Mouse (Mus musculus): ENCODE results near the gene Gpc1. TPM values are rescaled to one million over a fixed set of nuclear protein-coding genes. Genes with fewer than 3 reads are reported as not detected.
A peak's percentile ranks its signal among the peaks of the same experiment; 100 is the strongest.

Gene Gpc1
- polyA plus RNA-seq, 1 experiment from 2014 or later, result 51.7 TPM

DNA sequence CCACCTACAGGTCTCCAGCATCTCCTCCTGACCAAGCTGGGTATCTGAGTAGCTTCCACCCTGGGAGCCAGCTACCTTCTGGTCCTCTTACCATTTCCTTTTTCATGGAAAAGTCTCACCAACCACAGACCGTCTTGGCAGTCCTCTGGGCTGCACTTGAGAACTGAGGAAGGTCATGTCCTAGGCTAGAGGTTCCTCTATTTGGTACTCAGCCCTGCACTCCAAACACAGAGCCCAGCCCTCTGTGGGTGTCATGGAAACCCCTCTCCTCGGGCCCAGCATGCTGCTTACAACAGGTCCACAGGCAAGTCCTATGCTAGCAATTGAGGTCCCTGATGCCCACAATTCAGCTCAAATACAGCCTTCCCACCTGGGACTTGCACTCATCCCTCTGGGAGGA, 33.0 kb upstream of the Gpc1 start:
- Histone ChIP-seq H3K4me1 (ENCODE audit: control insufficient read depth, insufficient read depth, low read length) (peaks cover 2% of the 10 kb centered on the region; the same call in 1 of the 2 replicates), H3K4me3 (ENCODE audit: low read depth, low read length) (no peak overlapping the region), H3K4me2 (ENCODE audit: low read depth, severe bottlenecking) (no peak overlapping the region), H3K36me3 (ENCODE audit: control insufficient read depth, insufficient read depth, low read length) (no peaks in the 10 kb centered on the region), H3K27ac (replicated peaks; ENCODE audit: low read depth, low read length) (no peak overlapping the region), H3K9ac (ENCODE audit: low read length) (no peak overlapping the region), H3K27me3 (ENCODE audit: control insufficient read depth, insufficient read depth, low read length) (no peaks in the 10 kb centered on the region), H3K9me3 (ENCODE audit: control insufficient read depth, low read length) (no peaks in the 10 kb centered on the region)
- 75% methylated on average over 2 of the region's 2 CpGs for WGBS
- ATAC-seq (ENCODE audit: insufficient number of reproducible peaks, low FRiP score, low TSS enrichment, low read depth) (no peak), DNase-seq (ENCODE audit: low spot score) (no peak)

DNA sequence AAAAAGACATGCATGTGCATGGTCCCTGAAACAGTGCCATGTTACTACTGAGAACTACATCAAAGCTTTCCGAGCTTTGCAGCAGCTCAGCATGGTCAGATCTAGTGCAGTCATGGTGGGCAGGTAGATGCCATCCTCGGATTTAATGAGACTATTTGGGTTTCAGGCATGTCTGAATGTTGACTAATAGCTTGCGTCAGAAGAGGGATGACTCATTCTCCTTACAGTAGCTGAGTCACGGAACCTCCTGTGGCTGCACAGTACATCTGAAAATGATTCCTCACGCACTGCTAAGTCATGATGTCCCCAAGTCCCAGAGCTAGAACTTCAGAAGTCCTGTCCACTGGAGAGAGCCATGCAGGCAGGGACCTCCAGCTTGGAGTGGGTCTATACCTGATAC, 31.8 kb upstream of the Gpc1 start:
- Histone ChIP-seq H3K27me3 (ENCODE audit: control insufficient read depth, insufficient read depth, low read length) (no peaks in the 10 kb centered on the region), H3K4me1 (ENCODE audit: control insufficient read depth, insufficient read depth, low read length) (no peaks in the 10 kb centered on the region), H3K9ac (ENCODE audit: low read length) (no peak overlapping the region), H3K9me3 (ENCODE audit: control insufficient read depth, low read length) (no peaks in the 10 kb centered on the region), H3K4me2 (ENCODE audit: low read depth, severe bottlenecking) (no peak overlapping the region), H3K27ac (replicated peaks; ENCODE audit: low read depth, low read length) (no peak overlapping the region), H3K4me3 (ENCODE audit: low read depth, low read length) (no peak overlapping the region), H3K36me3 (ENCODE audit: control insufficient read depth, insufficient read depth, low read length) (no peaks in the 10 kb centered on the region)
- ATAC-seq (ENCODE audit: insufficient number of reproducible peaks, low FRiP score, low TSS enrichment, low read depth) (no peak), DNase-seq (ENCODE audit: low spot score) (no peak)
- WGBS, result 88% methylated on average over 5 of the region's 5 CpGs

DNA sequence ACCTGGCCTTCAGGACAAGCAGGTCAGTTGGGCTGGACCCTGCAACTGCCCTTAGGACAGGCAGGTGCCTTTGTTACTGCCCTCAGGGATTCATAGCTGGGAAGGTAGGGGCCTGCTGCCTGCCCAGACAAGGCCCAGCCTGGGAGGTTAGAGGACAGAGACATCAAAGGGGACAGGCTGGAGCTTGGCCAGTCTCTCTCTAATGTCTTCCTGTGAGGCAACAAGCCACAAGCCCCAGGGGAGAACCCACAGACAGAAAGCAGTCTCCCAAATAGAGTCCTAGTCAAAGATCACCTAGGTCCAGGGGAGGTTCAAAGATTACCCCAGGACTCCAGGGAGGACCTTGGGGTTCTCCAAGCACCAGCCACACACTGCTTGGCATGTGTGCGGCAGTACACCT, 29.1 kb upstream of the Gpc1 start:
- ATAC-seq (ENCODE audit: insufficient number of reproducible peaks, low FRiP score, low TSS enrichment, low read depth) (no peak), DNase-seq (ENCODE audit: low spot score) (no peak)
- Histone ChIP-seq H3K36me3 (ENCODE audit: control insufficient read depth, insufficient read depth, low read length) (no peaks in the 10 kb centered on the region), H3K4me3 (ENCODE audit: low read depth, low read length) (no peak overlapping the region), H3K27me3 (ENCODE audit: control insufficient read depth, insufficient read depth, low read length) (no peaks in the 10 kb centered on the region), H3K9me3 (ENCODE audit: control insufficient read depth, low read length) (no peaks in the 10 kb centered on the region), H3K27ac (replicated peaks; ENCODE audit: low read depth, low read length) (no peak overlapping the region), H3K9ac (ENCODE audit: low read length) (no peak overlapping the region), H3K4me1 (ENCODE audit: control insufficient read depth, insufficient read depth, low read length) (no peaks in the 10 kb centered on the region), H3K4me2 (ENCODE audit: low read depth, severe bottlenecking) (no peak overlapping the region)
- 100% methylated on average over 1 of the region's 1 CpGs for WGBS

- Histone ChIP-seq H3K4me3 (ENCODE audit: low read depth, low read length) (no peak overlapping the region), H3K27ac (replicated peaks; ENCODE audit: low read depth, low read length) (no peak overlapping the region), H3K36me3 (ENCODE audit: control insufficient read depth, insufficient read depth, low read length) (no peaks in the 10 kb centered on the region), H3K9ac (ENCODE audit: low read length) (no peak overlapping the region), H3K4me1 (ENCODE audit: control insufficient read depth, insufficient read depth, low read length) (no peaks in the 10 kb centered on the region), H3K27me3 (ENCODE audit: control insufficient read depth, insufficient read depth, low read length) (no peaks in the 10 kb centered on the region), H3K9me3 (ENCODE audit: control insufficient read depth, low read length) (no peaks in the 10 kb centered on the region), H3K4me2 (ENCODE audit: low read depth, severe bottlenecking) (no peak overlapping the region)
- ATAC-seq (ENCODE audit: insufficient number of reproducible peaks, low FRiP score, low TSS enrichment, low read depth), result no peak
- WGBS, result 85% methylated on average over 4 of the region's 4 CpGs
- DNase-seq (ENCODE audit: low spot score), result no peak
These were observed 28.1 kb upstream of the Gpc1 start for GRCm38 (mm10) chr1:92803376-92803775.

- Histone ChIP-seq H3K27me3 (ENCODE audit: control insufficient read depth, insufficient read depth, low read length) (no peaks in the 10 kb centered on the region), H3K36me3 (ENCODE audit: control insufficient read depth, insufficient read depth, low read length) (no peaks in the 10 kb centered on the region), H3K9me3 (ENCODE audit: control insufficient read depth, low read length) (no peaks in the 10 kb centered on the region), H3K4me3 (ENCODE audit: low read depth, low read length) (no peak overlapping the region), H3K4me1 (ENCODE audit: control insufficient read depth, insufficient read depth, low read length) (no peaks in the 10 kb centered on the region), H3K27ac (replicated peaks; ENCODE audit: low read depth, low read length) (no peak overlapping the region), H3K4me2 (ENCODE audit: low read depth, severe bottlenecking) (no peak overlapping the region), H3K9ac (ENCODE audit: low read length) (no peak overlapping the region)
- no peak for DNase-seq (ENCODE audit: low spot score)
- ATAC-seq (ENCODE audit: insufficient number of reproducible peaks, low FRiP score, low TSS enrichment, low read depth), result no peak
- WGBS, result 86% methylated on average over 5 of the region's 5 CpGs
These were observed 26.3 kb upstream of the Gpc1 start for GRCm38 (mm10) chr1:92805181-92805580.

GRCm38 (mm10) chr1:92805836-92806235, 25.6 kb upstream of the Gpc1 start:
- no peak overlapping the region for H3K27ac ChIP-seq (replicated peaks; ENCODE audit: low read depth, low read length)
- H3K4me3 ChIP-seq (ENCODE audit: low read depth, low read length), result no peak overlapping the region
- no peak for DNase-seq (ENCODE audit: low spot score)
- H3K9me3 ChIP-seq (ENCODE audit: control insufficient read depth, low read length), result no peaks in the 10 kb centered on the region
- H3K4me2 ChIP-seq (ENCODE audit: low read depth, severe bottlenecking), result no peak overlapping the region
- 82% methylated on average over 2 of the region's 2 CpGs for WGBS
- no peaks in the 10 kb centered on the region for H3K4me1 ChIP-seq (ENCODE audit: control insufficient read depth, insufficient read depth, low read length)
- H3K36me3 ChIP-seq (ENCODE audit: control insufficient read depth, insufficient read depth, low read length), result no peaks in the 10 kb centered on the region
- H3K27me3 ChIP-seq (ENCODE audit: control insufficient read depth, insufficient read depth, low read length), result no peaks in the 10 kb centered on the region
- no peak for ATAC-seq (ENCODE audit: insufficient number of reproducible peaks, low FRiP score, low TSS enrichment, low read depth)
- no peak overlapping the region for H3K9ac ChIP-seq (ENCODE audit: low read length)

GRCm38 (mm10) chr1:92806720-92807119, 24.7 kb upstream of the Gpc1 start:
- Histone ChIP-seq H3K4me3 (ENCODE audit: low read depth, low read length) (no peak overlapping the region), H3K4me1 (ENCODE audit: control insufficient read depth, insufficient read depth, low read length) (no peaks in the 10 kb centered on the region), H3K27me3 (ENCODE audit: control insufficient read depth, insufficient read depth, low read length) (no peaks in the 10 kb centered on the region), H3K36me3 (ENCODE audit: control insufficient read depth, insufficient read depth, low read length) (no peaks in the 10 kb centered on the region), H3K9me3 (ENCODE audit: control insufficient read depth, low read length) (no peaks in the 10 kb centered on the region), H3K4me2 (ENCODE audit: low read depth, severe bottlenecking) (no peak overlapping the region), H3K9ac (ENCODE audit: low read length) (no peak overlapping the region), H3K27ac (replicated peaks; ENCODE audit: low read depth, low read length) (no peak overlapping the region)
- ATAC-seq (ENCODE audit: insufficient number of reproducible peaks, low FRiP score, low TSS enrichment, low read depth), result no peak
- DNase-seq (ENCODE audit: low spot score), result no peak
- WGBS, result 88% methylated on average over 3 of the region's 3 CpGs

- Histone ChIP-seq H3K27me3 (ENCODE audit: control insufficient read depth, insufficient read depth, low read length) (no peaks in the 10 kb centered on the region), H3K36me3 (ENCODE audit: control insufficient read depth, insufficient read depth, low read length) (no peaks in the 10 kb centered on the region), H3K4me1 (ENCODE audit: control insufficient read depth, insufficient read depth, low read length) (peaks cover 4% of the 10 kb centered on the region; the same call in 1 of the 2 replicates), H3K4me3 (ENCODE audit: low read depth, low read length) (no peak overlapping the region), H3K9ac (ENCODE audit: low read length) (no peak overlapping the region), H3K9me3 (ENCODE audit: control insufficient read depth, low read length) (no peaks in the 10 kb centered on the region), H3K27ac (replicated peaks; ENCODE audit: low read depth, low read length) (no peak overlapping the region), H3K4me2 (ENCODE audit: low read depth, severe bottlenecking) (no peak overlapping the region)
- ATAC-seq (ENCODE audit: insufficient number of reproducible peaks, low FRiP score, low TSS enrichment, low read depth) (no peak), DNase-seq (ENCODE audit: low spot score) (no peak)
- 84% methylated on average over 4 of the region's 4 CpGs for WGBS
These were observed 21.8 kb upstream of the Gpc1 start for GRCm38 (mm10) chr1:92809621-92810020.

- WGBS, result 34% methylated on average over 5 of the region's 5 CpGs
- Histone ChIP-seq H3K27me3 (ENCODE audit: control insufficient read depth, insufficient read depth, low read length) (no peaks in the 10 kb centered on the region), H3K9me3 (ENCODE audit: control insufficient read depth, low read length) (no peaks in the 10 kb centered on the region), H3K4me3 (ENCODE audit: low read depth, low read length) (no peak overlapping the region), H3K9ac (ENCODE audit: low read length) (no peak overlapping the region), H3K27ac (replicated peaks; ENCODE audit: low read depth, low read length) (no peak overlapping the region), H3K36me3 (ENCODE audit: control insufficient read depth, insufficient read depth, low read length) (no peaks in the 10 kb centered on the region), H3K4me2 (ENCODE audit: low read depth, severe bottlenecking) (no peak overlapping the region), H3K4me1 (ENCODE audit: control insufficient read depth, insufficient read depth, low read length) (peaks cover 7% of the 10 kb centered on the region; the same call in 1 of the 2 replicates)
- peak; percentile 39 for DNase-seq (ENCODE audit: low spot score)
- ATAC-seq (ENCODE audit: insufficient number of reproducible peaks, low FRiP score, low TSS enrichment, low read depth), result no peak
These were observed 17.1 kb upstream of the Gpc1 start for GRCm38 (mm10) chr1:92814319-92814718.
